Mouse (Mus musculus) leukemia stem cell, adult 10-12 weeks (primary cell): Measurements from ENCODE around the gene Tmem107. TPM values are rescaled to one million over a fixed set of nuclear protein-coding genes. Genes with fewer than 3 reads are reported as not detected.

Source experiments
- polyA plus RNA-seq: library from polyadenylated mRNA; stranded (reverse); fragments of >175 nt; gene quantifications from 2 replicates; pipeline ENCODE4 v1.2.3, GENCODE M21; 2012; ENCODE audit warnings: low replicate concordance

Gene Tmem107
- 75.9 and 115 TPM in 2 replicates for polyA plus RNA-seq

GRCm38 (mm10) chr11:69070590-69071222 lies at the start of gene Tmem107:
Tmem107 (plus strand) TSS chr11:69070806.

GRCm38 (mm10) chr11:69045531-69046394 lies 24.8 kb upstream of the Tmem107 start, which contains the start of gene Aurkb:
Aurkb (plus strand) TSS chr11:69045647.

DNA sequence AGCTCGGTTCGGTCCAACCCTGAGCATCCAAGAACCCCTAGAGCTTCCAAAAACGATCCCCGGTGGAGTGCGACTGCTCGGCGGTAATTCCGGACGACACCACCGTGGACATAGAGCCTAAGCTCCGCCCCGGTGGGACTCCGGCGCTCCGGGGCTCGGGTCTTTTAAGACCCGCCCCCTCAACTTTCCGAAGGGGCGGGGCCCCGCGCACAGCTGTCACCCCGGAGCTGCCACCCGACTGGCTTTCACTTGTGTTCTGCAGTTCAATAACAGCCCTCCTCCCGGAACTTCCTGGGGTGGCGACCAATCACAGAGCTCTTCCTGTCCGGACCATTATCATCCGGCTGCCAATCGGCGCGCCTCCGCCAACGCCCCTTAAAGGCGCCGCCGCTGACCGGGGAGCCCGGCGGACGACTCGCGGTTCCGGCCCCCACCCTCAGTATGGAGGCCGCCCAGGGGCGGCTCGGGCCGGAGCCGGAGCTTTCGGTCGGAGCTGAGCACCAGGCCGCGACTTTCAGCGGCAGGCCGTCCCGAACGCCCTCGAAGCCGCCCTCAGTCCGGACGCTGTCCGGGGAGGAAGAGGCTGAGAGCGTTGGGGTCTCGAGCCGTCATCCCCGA lies 11.1 kb upstream of the Tmem107 start, which contains the start of gene Borcs6:
Gene Borcs6, plus strand, starts transcription at position 361 of the 618 bp plus-strand sequence.

GRCm38 (mm10) chr11:69088103-69088855 lies 17.7 kb downstream of the Tmem107 start, which contains the start of gene Vamp2:
Vamp2 (plus strand) TSS chr11:69088490.

DNA sequence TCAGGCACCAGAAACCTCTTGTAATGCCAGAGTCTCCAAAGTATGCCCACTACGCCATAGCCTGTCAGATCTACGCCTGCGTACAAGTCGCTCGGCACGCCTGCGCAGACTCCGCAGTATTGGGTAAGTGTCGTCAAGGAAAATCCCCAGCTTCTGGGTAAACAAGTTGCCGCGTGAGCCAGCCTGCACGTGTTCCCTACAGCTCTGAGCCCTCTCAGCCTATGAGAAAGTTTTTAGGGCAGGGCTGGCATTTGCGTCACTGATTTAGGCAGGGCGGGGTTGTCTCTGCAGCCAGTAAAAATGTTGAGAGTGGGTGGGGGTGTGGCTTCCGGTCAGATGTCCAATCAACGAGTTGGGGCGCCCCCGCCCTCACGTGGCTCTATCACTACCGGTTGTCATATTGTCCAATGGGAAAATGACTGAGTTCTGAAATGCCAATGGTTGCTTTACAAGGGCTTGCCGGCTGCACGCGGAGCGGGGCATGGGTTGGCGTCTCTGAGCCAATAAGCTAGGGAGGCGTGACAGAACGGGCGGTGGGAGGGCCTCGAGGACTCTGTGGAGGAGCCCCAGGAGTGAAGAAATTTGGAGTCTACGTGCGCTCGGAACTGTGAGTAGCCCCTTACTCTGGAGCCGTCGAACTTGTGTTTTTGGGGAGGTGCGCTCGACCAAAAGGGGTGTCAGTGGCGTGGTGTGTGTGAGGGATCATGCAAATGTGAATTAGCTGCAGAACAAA lies 24.3 kb downstream of the Tmem107 start, which contains the start of gene Per1:
Gene Per1, plus strand, starts transcription at position 521 of the 733 bp plus-strand sequence.

DNA sequence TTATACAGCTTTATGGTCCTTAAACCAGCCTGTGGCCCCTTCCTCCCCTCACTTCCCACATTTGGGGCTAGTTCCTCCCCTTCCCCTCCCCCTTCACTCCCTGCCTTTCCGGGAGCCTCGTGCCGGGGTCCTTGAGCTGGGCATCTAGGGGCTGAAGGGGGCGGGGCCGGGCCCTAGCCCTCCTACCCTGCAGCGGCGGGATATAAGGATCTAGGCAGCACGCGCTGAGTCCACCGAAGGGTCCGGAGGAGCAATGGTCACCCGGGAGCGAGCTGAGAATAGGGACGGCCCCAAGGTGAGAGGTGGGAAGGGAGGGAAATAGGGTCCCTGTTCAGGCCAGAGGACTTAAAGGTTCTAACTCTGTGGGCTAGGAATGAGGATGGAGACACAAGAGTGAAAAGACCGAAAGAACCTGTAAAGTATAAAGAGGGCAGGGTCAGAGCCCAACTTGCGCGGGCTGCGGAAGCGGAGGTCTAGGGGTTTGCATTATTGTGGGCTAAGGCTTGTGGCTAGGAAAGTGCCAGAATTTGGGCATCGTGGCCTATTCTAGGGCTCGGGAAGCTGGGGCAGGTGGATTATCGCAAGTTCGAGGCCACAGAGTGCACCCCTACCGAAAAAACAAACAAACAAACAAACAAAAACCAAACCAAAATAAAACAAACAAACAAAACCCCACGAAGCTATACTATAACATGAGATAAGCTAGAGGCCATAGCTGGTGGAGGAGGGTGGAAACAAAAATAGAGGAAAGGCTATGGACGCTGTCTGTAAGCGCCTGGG lies 49.8 kb downstream of the Tmem107 start, which contains the start of gene Hes7:
Gene Hes7, plus strand, starts transcription at position 184 of the 780 bp plus-strand sequence.

GRCm38 (mm10) chr11:69122336-69122951 lies 51.8 kb downstream of the Tmem107 start, which contains the start of gene 9130213A22Rik:
9130213A22Rik (minus strand) TSS chr11:69122589.

Other genes starting within 250 kb of the Tmem107 start
- gene Ndel1, start 198.9 kb upstream of the Tmem107 start, polyA plus RNA-seq = 50.9 and 83.2 TPM in 2 replicates
- 0.11 TPM in 1 of 2 replicates, not detected in the other for gene Rnf222, start 182.3 kb upstream of the Tmem107 start, polyA plus RNA-seq
- gene Rpl26, start 169.2 kb upstream of the Tmem107 start, polyA plus RNA-seq = 24.0 and 24.7 TPM in 2 replicates
- not detected in 2 replicates for gene Odf4, start 143.7 kb upstream of the Tmem107 start, polyA plus RNA-seq
- gene Arhgef15, start 113.3 kb upstream of the Tmem107 start, polyA plus RNA-seq = 3.3 and 5.0 TPM in 2 replicates
- gene Slc25a35, start 102.7 kb upstream of the Tmem107 start, polyA plus RNA-seq = 2.5 and 3.8 TPM in 2 replicates
- 7.2 and 18.7 TPM in 2 replicates for gene Rangrf, start 95.6 kb upstream of the Tmem107 start, polyA plus RNA-seq
- gene Pfas, start 62.3 kb upstream of the Tmem107 start, polyA plus RNA-seq = 16.5 and 37.1 TPM in 2 replicates
- gene Ctc1, start 54.9 kb upstream of the Tmem107 start, polyA plus RNA-seq = 21.6 and 80.9 TPM in 2 replicates
- gene Aurkb, start 25.2 kb upstream of the Tmem107 start, polyA plus RNA-seq = 238 and 240 TPM in 2 replicates
- 21.2 and 47.5 TPM in 2 replicates for gene Borcs6, start 11.1 kb upstream of the Tmem107 start, polyA plus RNA-seq
- gene Vamp2, start 17.7 kb downstream of the Tmem107 start, polyA plus RNA-seq = 88.7 and 137 TPM in 2 replicates
- 33.5 and 34.6 TPM in 2 replicates for gene Per1, start 24.4 kb downstream of the Tmem107 start, polyA plus RNA-seq
- 0.37 TPM in 1 of 2 replicates, not detected in the other for gene Hes7, start 49.6 kb downstream of the Tmem107 start, polyA plus RNA-seq
- not detected in 2 replicates for gene 9130213A22Rik, start 51.8 kb downstream of the Tmem107 start, polyA plus RNA-seq
- gene Aloxe3, start 55.1 kb downstream of the Tmem107 start, polyA plus RNA-seq = not detected in 2 replicates
- not detected in 2 replicates for gene Alox12b, start 86.2 kb downstream of the Tmem107 start, polyA plus RNA-seq
- gene Alox8, start 127.0 kb downstream of the Tmem107 start, polyA plus RNA-seq = 0.09 and 0.28 TPM in 2 replicates
- gene Gucy2e, start 166.2 kb downstream of the Tmem107 start, polyA plus RNA-seq = 0.02 TPM in 1 of 2 replicates, not detected in the other